Mouse (Mus musculus) embryonic facial prominence, embryonic 11.5 days (tissue): ENCODE results near the gene Tfcp2. TPM values are rescaled to one million over a fixed set of nuclear protein-coding genes. Genes with fewer than 3 reads are reported as not detected.

Experiments
- ATAC-seq: fragments of 200-750 bp; cut with Nextera tagmentation; replicated peaks from 2 replicates; pipeline ENCODE4 v1.8.0; 2017; ENCODE audit warnings: low read depth; ENCODE audit not compliant: insufficient number of reproducible peaks, low FRiP score, low TSS enrichment
- DNase-seq: peaks from one replicate; pipeline ENCODE4 v3.0.0-alpha.2; 2015; ENCODE audit warnings: low spot score
- H3K27ac ChIP-seq: fragments of 300-500 bp; sonication (generic); replicated peaks from 2 replicates; pipeline ENCODE4 v1.5.1; 2014; ENCODE audit warnings: mild to moderate bottlenecking, low read depth, low read length, control low read depth
- H3K27me3 ChIP-seq: fragments of 300-500 bp; sonication (generic); 2 replicates; pipeline ENCODE4 v1.6.1; 2014; ENCODE audit warnings: mild to moderate bottlenecking, low read length, moderate library complexity, mixed read lengths; ENCODE audit not compliant: control insufficient read depth, insufficient read depth
- H3K36me3 ChIP-seq: fragments of 300-500 bp; sonication (generic); replicated peaks from 2 replicates; pipeline ENCODE4 v1.6.1; 2014; ENCODE audit warnings: low read depth, mild to moderate bottlenecking, low read length, moderate library complexity, mixed read lengths; ENCODE audit not compliant: control insufficient read depth, insufficient read depth
- H3K4me1 ChIP-seq: fragments of 300-500 bp; sonication (generic); 2 replicates; pipeline ENCODE4 v1.6.1; 2014; ENCODE audit warnings: low read length, mixed read lengths; ENCODE audit not compliant: control insufficient read depth, insufficient read depth
- H3K4me2 ChIP-seq: fragments of 300-500 bp; sonication (generic); 2 replicates; pipeline ENCODE4 v1.6.1; 2014; ENCODE audit warnings: low read depth, mild to moderate bottlenecking, control low read depth, low read length, moderate library complexity
- H3K4me3 ChIP-seq: fragments of 300-500 bp; sonication (generic); 2 replicates; pipeline ENCODE4 v1.5.1; 2014; ENCODE audit warnings: low read depth, low read length, control low read depth
- H3K9ac ChIP-seq: fragments of 300-500 bp; sonication (generic); replicated peaks from 2 replicates; pipeline ENCODE4 v1.6.1; 2014; ENCODE audit warnings: mild to moderate bottlenecking, control low read depth, low read length
- H3K9me3 ChIP-seq: fragments of 300-500 bp; sonication (generic); replicated peaks from 2 replicates; pipeline ENCODE4 v1.6.1; 2016; ENCODE audit warnings: mild to moderate bottlenecking, low read length, inconsistent platforms, mixed read lengths; ENCODE audit not compliant: control insufficient read depth
- WGBS: fragments of 180-500 bp; shearing (Covaris S2); extraction: QIAGEN DNeasy Blood & Tissue Kit; methylation state at CpG from one replicate; pipeline ENCODE4 v1.1.7; 2014; 5-methylcytosine and 5-hydroxymethylcytosine counted together
- polyA plus RNA-seq: library from polyadenylated mRNA; unstranded; fragments of >200 nt; fragmentation: Nextera tagmentation; extraction: Ambion mirVana; gene quantifications from 2 replicates; pipeline ENCODE4 v1.2.1, GENCODE M21; 2014

The Tfcp2 gene
- polyA plus RNA-seq, result 25.3 and 27.2 TPM in 2 replicates

- no peaks in the 10 kb centered on the region for H3K27me3 ChIP-seq
- peak; percentile 98 for ATAC-seq
- WGBS, result under 1% methylated on average over 84 of the region's 84 CpGs
- H3K36me3 ChIP-seq, result no peaks in the 10 kb centered on the region
- peak; percentile 98 for DNase-seq
- no peaks in the 10 kb centered on the region for H3K4me1 ChIP-seq
- H3K9ac ChIP-seq, result peak within 1 kb of the TSS; percentile 90
- peak within 1 kb of the TSS; percentile 90 for H3K27ac ChIP-seq
- H3K4me3 ChIP-seq, result peak within 1 kb of the TSS; percentile 85
- H3K4me2 ChIP-seq, result peak within 1 kb of the TSS; percentile 81
- no peaks in the 10 kb centered on the region for H3K9me3 ChIP-seq
Observed at GRCm38 (mm10) chr15:100551326-100552307, at the start of gene Tfcp2. Tfcp2 (minus strand) TSS chr15:100552008.

- no peak for ATAC-seq
- Histone ChIP-seq H3K9ac (no peak overlapping the region), H3K4me3 (no peak overlapping the region), H3K9me3 (no peaks in the 10 kb centered on the region), H3K27me3 (peaks cover 16% of the 10 kb centered on the region), H3K27ac (no peak overlapping the region), H3K36me3 (no peaks in the 10 kb centered on the region), H3K4me1 (no peaks in the 10 kb centered on the region; the same call in 1 of the 2 replicates), H3K4me2 (peak overlapping the region; percentile 92; the same call in 1 of the 2 replicates)
- no peak for DNase-seq
- 12% methylated on average over 21 of the region's 21 CpGs for WGBS
Observed at GRCm38 (mm10) chr15:100600696-100601272, 49.0 kb upstream of the Tfcp2 start.

GRCm38 (mm10) chr15:100600047-100600695 is 48.4 kb upstream of the Tfcp2 start:
- Histone ChIP-seq H3K9ac (peak overlapping the region; percentile 84), H3K4me3 (peak overlapping the region; percentile 77), H3K4me1 (no peaks in the 10 kb centered on the region; the same call in 1 of the 2 replicates), H3K9me3 (no peaks in the 10 kb centered on the region), H3K4me2 (peak overlapping the region; percentile 92), H3K27me3 (peaks cover 14% of the 10 kb centered on the region), H3K27ac (no peak overlapping the region), H3K36me3 (no peaks in the 10 kb centered on the region)
- ATAC-seq (peak; percentile 49; the same call in 1 of the 2 replicates), DNase-seq (peak; percentile 83)
- WGBS, result under 1% methylated on average over 27 of the region's 35 CpGs

GRCm38 (mm10) chr15:100599276-100600046 is 47.7 kb upstream of the Tfcp2 start, which contains the start of gene Pou6f1:
Pou6f1 (minus strand) TSS chr15:100599984.
- peak within 1 kb of the TSS; percentile 84 for H3K9ac ChIP-seq
- H3K27ac ChIP-seq, result no peak within 1 kb of the TSS
- H3K4me2 ChIP-seq, result peak within 1 kb of the TSS; percentile 92
- H3K4me1 ChIP-seq, result no peaks in the 10 kb centered on the region; the same call in 1 of the 2 replicates
- H3K36me3 ChIP-seq, result no peaks in the 10 kb centered on the region
- DNase-seq (peak; percentile 34), ATAC-seq (peak; percentile 71)
- H3K4me3 ChIP-seq, result peak within 1 kb of the TSS; percentile 77
- H3K9me3 ChIP-seq, result no peaks in the 10 kb centered on the region
- H3K27me3 ChIP-seq, result peaks cover 14% of the 10 kb centered on the region
- under 1% methylated on average over 72 of the region's 76 CpGs for WGBS

- H3K4me2 ChIP-seq, result peak overlapping the region; percentile 92
- H3K9ac ChIP-seq, result peak overlapping the region; percentile 84
- peak overlapping the region; percentile 77 for H3K4me3 ChIP-seq
- WGBS, result 3% methylated on average over 12 of the region's 12 CpGs
- no peak overlapping the region for H3K27ac ChIP-seq
- ATAC-seq (no peak), DNase-seq (peak; percentile 38)
- H3K9me3 ChIP-seq, result no peaks in the 10 kb centered on the region
- no peaks in the 10 kb centered on the region; the same call in 1 of the 2 replicates for H3K4me1 ChIP-seq
- H3K36me3 ChIP-seq, result no peaks in the 10 kb centered on the region
- H3K27me3 ChIP-seq, result peaks cover 14% of the 10 kb centered on the region
Observed at GRCm38 (mm10) chr15:100598883-100599275, 47.1 kb upstream of the Tfcp2 start.

- WGBS, result 28% methylated on average over 9 of the region's 9 CpGs
- DNase-seq, result peak; percentile 11
- Histone ChIP-seq H3K27me3 (peaks cover 14% of the 10 kb centered on the region), H3K4me3 (peak overlapping the region; percentile 77), H3K27ac (no peak overlapping the region), H3K4me2 (peak overlapping the region; percentile 92), H3K9ac (no peak overlapping the region), H3K36me3 (no peaks in the 10 kb centered on the region), H3K4me1 (no peaks in the 10 kb centered on the region; the same call in 1 of the 2 replicates), H3K9me3 (no peaks in the 10 kb centered on the region)
- ATAC-seq, result no peak
Observed at GRCm38 (mm10) chr15:100598287-100598882, 46.6 kb upstream of the Tfcp2 start.

GRCm38 (mm10) chr15:100592817-100593216 is 41.0 kb upstream of the Tfcp2 start:
- H3K9ac ChIP-seq, result no peak overlapping the region
- no peak overlapping the region for H3K4me3 ChIP-seq
- no peak for DNase-seq
- H3K27me3 ChIP-seq, result no peaks in the 10 kb centered on the region
- H3K36me3 ChIP-seq, result no peaks in the 10 kb centered on the region
- H3K27ac ChIP-seq, result no peak overlapping the region
- H3K4me1 ChIP-seq, result no peaks in the 10 kb centered on the region
- no peaks in the 10 kb centered on the region for H3K9me3 ChIP-seq
- H3K4me2 ChIP-seq, result no peak overlapping the region
- WGBS, result 76% methylated on average over 6 of the region's 6 CpGs
- no peak for ATAC-seq
